Mouse (Mus musculus) kidney, adult 11 months (tissue): ENCODE measurements around the gene Kat6b.

Experiments used
- DNase-seq: peaks from one replicate; pipeline ENCODE4 v3.0.0; 2022

Kat6b gene

DNA sequence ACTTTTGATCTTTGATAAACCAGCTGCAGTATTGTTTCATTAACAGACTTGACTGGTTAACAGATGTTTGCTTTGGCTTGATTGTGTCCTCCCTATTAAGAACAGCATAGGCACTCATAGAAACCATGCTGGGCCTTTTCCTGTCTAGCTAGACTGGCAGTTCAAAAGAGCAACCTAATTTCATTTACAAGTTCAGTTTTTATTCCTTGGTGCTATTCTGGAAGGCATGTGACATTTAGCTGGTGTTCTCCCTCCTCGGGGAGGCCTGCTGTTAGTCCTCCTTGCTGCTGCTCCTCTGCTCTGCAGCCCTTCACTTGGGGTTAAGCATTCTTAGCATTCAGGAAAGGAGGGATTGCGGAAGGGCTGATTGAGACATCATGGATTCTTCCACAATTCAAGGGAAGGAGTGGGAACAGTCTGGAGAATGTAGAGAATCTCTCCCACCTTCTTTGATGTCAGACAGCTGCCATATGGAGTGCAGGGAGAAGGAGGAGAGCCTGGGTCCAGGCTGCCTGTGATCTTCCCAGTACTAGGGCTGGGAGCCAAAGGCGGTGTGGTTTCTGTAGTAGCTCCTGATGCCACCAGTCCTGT is 42.7 kb downstream of the Kat6b start:
- DNase-seq = no peak

DNA sequence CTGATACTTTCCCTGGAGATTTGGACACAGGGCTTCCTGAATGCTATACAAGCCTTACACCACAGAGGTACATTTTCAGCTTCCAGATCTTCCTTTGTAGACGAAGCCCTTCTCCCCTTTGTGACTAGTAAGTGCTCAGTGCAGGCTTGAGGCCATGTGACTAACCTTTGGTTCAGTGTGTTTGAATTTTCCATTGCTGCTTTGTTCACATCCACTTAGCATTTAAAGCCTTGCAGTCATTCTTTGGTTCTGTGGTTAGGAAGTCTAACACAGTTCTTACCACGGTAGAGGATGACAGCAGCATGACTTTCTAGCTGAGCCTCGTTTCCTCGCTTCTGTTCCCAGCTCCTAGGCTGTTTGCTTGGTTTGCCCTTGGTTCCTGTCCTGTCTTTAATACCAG is 44.4 kb downstream of the Kat6b start:
- no peak for DNase-seq

GRCm38 (mm10) chr14:21533566-21533965 is 52.3 kb downstream of the Kat6b start:
- DNase-seq = no peak

DNA sequence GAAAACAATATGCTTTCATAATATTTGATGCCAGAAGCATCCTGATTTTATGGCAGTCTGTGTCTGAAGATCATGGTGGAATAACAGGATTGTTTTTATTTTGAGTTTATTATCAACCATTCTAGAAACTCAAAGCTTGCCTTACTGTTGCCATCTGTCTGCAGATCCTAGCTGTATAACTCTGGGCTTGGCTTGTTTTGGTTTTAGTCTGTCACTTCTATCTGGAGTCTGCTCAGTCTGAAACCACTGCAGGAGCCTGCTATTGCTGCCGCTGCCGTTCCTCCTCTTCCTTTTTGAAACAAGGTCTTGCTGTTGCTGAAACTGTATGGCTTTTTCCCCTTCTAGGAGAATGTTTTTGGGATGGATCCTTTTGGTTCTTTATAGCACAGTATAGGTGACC is 52.8 kb downstream of the Kat6b start:
- DNase-seq = no peak

DNA sequence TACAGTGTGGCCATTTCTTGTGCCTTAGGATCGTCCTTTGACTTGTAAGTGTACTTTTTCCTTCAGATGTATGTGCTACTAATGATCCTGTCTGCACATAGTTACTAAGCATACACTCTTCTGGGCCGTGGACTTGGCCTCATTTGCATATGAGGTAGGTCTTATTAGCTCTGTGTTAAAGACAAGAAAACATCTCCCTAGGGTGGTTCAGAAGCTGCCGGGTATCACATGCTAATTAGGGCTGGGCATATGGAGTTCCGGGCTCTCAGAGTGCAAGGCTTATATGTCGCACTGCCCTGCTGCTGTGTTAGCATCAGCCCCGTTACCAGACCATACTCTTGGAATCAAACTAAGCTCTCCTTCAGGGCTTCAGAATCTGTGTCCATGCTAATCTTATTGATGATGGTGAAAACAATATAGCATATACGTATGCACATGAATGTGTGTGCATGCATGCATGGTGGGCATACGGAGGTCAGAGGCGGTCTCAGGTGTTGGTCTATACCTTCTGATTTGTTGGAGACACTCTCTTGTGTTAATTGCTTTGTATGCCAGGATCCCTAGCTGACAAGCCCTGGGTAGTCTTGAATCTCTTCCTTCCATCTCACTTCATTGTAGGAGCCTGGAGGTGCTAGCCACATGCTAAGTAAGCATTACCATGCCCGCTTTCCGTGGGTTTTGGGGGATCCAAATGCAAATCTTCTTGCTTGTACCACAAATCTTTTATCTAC is 53.5 kb downstream of the Kat6b start:
- no peak for DNase-seq

GRCm38 (mm10) chr14:21536485-21537181 is 55.4 kb downstream of the Kat6b start:
- DNase-seq = no peak

DNA sequence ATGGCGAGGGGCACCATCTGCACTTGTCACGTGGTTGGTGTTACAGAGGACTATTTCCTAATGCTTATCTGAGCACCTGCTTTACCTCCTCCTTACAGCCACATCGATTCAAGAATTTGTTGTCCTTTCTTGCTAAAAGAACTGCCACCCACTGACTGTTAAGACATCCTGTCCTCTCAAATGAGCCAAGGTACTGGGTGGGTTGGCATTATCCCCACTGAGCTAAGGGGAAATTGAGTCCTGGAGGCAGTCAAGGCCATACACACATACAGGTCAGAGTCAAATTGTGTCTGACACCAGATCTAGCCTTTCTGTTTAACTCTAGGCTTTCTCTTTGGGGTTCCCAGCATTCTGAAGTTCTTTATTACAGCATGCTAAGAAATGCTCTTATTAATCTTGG is 56.6 kb downstream of the Kat6b start:
- no peak for DNase-seq

GRCm38 (mm10) chr14:21539731-21540130 is 58.5 kb downstream of the Kat6b start:
- no peak for DNase-seq

DNA sequence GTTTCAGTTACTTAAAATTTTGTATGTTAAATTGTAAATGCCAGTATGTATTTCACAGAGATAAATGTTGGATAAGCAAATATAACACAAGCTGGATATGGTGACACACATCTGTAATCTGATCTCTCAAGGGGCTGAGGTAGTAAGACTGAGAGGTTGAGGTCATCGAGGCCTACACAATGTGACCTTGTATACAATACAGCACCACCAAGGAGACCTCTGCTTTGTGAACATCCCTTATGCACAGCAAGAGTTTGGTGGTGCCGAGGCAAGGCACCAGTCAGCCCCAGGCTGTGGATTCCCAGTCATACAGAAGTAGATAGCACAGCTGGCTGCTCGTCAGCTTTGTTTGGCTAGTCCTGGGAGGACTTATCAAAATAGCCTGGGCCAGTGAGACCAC is 59.1 kb downstream of the Kat6b start:
- no peak for DNase-seq

DNA sequence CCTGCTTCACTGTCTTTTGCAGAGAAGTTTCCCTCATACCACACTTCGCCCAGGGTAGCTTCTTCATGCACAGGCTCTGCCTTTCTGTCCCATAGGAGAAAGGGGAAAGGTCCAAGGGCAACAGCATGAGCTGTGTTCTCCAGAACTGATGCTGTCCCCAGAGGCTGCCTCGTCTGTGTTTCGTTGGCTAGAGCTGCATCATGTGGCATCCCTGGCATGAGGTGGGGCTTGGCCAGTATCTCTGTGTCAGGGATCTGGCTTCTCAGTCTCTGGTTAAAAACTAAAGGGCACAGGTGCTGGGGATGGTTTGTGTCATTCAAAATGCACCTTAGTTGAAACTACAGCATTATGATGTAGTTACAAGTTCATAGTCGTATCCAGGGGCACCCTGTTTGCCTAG is 64.3 kb downstream of the Kat6b start:
- no peak for DNase-seq

DNA sequence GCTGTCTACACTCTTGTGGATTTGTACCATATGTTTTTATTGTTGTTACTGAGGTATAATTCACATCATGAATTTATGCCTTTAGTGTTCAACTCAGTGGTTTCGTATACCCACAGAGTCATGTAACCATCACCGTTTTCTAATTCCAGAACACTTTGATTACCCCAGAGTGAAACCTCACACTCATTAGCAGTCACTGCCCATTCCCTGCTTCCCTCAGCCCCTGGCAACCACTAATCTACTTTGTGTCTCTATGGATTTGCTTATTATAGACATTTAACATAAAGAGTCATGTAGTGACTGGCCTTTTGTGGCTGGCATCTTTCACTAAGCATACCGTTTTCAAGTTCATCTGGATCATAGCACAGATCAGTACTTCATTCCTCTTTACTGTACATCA is 65.1 kb downstream of the Kat6b start:
- no peak for DNase-seq

DNA sequence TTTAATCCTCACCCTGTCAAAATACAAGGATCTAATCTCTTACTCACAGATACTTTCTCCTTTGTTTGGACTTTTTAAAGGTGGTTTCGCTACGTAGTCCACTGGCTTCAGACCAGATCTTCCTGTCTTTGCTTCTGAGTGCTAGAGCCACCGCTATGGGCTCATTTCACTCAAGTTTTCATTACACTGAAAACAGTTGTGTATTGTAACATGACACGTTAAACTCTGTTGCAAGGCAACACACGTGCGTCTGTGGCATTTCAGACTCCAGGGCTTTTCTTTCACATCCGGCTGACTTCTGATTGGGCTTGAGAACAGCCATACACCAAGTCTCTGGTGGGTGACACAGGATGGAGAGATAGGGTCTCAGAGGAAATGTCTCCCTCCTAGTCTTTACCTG is 66.1 kb downstream of the Kat6b start:
- no peak for DNase-seq

DNA sequence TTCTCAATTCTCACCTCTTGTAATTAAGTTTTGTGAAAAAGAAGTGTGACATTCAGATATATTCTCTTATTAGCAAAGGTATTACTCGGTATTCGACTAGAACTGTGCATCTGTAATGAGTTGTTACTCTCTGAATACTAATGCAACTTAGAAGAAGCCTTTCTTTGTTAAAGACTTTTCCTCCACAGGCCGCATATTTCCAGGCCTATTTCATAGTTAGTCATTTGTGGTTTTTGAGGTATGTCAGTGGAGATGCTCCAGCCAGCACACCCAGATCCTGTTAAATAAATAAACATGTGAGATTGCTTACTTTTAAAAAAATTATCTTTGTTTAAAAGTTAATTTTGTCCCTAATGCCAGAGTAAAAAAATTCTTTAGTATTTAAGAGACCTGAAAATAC is 66.7 kb downstream of the Kat6b start:
- DNase-seq = no peak

DNA sequence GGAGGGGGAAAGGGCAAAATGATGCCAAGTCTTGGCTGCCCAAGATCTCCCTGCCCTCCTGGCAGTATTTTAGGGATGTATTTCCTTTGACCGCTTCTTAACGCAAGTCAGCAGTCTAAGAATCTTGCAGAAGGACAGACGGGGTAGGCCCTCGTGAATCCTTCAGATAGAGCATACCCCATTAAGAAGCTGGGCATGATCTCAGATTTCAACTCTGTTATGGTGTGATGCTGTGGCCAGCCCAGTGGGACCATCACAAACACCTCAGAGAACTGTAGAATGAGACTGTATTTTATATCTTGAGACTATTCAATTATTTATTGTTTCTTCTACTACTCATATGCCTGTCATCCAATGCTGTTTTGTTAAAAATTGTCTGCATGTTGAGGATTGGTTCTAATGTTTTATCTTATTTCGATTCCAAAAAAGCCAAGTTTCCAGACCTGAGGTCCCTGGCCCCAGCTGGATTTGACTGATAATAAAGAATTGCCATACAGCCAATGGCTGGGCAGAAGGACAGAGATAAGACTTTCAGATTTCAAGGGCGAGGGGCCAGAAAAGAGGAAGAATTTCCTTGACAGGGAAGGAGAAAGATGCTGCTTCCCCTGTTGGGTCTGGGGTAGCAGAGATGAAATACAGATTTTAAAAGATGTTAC is 67.8 kb downstream of the Kat6b start:
- no peak for DNase-seq

- no peak for DNase-seq
Observed at GRCm38 (mm10) chr14:21549608-21550115, 68.4 kb downstream of the Kat6b start.

GRCm38 (mm10) chr14:21550576-21550975 is 69.3 kb downstream of the Kat6b start:
- no peak for DNase-seq

- DNase-seq = no peak
Observed at GRCm38 (mm10) chr14:21551655-21552054, 70.4 kb downstream of the Kat6b start.

- peak; percentile 30 for DNase-seq
Observed at GRCm38 (mm10) chr14:21552958-21553357, 71.7 kb downstream of the Kat6b start.

GRCm38 (mm10) chr14:21554046-21554445 is 72.8 kb downstream of the Kat6b start:
- DNase-seq = no peak

DNA sequence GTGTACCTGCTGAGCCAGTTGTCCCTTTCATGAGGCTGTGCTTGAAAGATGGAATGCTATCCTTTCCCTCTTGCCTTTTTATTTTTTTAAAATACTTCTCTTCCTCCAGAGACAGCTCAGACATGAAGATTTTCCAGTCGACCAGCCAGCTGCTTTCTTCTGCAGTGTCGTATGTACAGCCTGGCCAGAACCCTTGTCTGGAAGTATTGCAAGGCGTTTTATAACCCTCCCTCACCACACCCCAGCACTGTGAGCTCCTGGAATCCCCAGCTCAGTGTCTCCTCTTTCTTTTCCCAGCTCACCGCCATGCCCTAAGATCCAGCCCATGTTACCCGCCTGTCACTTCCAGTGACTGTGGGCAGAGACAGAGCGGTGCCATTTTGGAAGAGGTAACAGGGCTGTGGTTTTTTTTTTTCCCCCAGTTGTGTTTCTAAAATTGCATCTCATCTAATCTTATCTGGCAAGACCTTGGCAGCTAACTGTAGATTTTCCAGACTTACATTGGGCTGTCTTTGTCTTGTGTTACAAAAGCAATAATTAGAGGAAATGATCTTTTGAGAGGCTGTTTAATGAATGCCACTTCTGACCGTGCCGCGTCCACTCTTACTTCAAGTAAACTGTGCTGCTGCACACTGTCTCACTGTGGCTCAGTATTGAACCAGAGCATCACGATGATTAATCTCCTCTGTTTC is 77.4 kb downstream of the Kat6b start:
- DNase-seq = no peak

DNA sequence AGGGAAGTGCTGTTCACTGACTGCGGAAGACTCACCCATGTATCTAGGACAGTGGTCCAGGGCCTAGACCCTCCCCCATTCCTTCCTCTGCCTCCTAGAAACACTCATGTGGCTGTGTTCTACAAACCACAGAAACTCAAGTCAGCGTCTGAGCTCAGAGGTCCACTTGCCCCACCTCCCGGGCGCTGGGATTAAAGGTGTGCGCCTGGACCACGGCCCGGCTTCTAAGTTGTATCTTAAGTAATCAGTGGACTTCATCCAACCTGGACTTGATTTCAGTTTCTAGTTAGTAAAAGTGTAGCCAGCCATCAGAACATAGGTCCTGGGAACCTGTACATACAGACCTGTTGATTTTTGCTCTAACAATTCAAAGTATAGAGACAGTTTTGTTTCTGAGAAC is 78.2 kb downstream of the Kat6b start:
- DNase-seq = peak; percentile 57

- no peak for DNase-seq
Observed at GRCm38 (mm10) chr14:21560481-21561209, 79.4 kb downstream of the Kat6b start.
